Mouse (Mus musculus): ENCODE data around the gene Tns1.

The Tns1 gene

DNA sequence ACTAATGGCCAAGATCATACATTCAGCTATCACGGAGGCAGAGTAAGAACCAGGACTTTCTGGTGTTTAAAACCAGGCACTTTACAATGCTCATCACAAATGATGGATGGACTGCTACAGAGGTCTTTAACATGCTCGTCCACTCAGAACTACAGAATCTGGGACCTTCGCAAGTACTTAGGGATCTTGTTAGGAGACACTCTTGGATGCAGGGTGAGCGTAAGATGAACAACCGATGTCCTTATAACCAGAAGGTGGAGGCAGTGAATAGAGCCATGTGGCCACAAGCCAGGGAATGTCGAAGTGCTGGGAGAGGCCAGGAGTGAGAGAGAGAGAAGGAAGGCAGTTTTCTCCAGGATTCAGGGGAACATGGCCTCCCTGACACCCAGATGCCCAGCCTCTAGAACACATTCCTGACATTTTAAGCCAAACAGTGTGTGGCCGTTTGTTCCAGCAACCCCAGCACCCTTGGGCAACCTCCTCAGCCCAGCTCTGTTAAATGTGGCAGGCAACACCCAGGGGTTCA is 130.3 kb downstream of the Tns1 start:
- DNase-seq (ENCODE audit: low read depth in 2 of 2, low spot score in 2 of 2): no peak

DNA sequence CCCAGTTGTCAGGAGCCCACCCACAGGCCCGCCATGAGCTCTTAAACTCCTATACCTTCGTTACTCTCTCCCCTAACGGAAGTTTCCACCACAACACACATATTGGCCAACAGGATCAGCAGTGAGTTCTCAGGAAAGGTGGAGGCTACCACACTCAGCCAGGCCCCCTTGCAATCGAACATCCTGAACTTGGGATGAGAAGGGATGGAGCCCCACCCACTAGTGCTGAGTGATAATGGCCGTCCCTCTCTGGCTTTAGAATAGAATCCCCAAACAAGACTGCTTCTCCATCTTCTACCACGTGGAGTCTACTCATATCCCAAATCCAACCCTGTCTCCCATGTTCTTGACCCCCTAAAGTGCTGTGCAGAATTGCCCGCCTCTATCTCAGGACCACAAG is 131.0 kb downstream of the Tns1 start:
- no peak for DNase-seq (ENCODE audit: low read depth in 2 of 2, low spot score in 2 of 2)

DNA sequence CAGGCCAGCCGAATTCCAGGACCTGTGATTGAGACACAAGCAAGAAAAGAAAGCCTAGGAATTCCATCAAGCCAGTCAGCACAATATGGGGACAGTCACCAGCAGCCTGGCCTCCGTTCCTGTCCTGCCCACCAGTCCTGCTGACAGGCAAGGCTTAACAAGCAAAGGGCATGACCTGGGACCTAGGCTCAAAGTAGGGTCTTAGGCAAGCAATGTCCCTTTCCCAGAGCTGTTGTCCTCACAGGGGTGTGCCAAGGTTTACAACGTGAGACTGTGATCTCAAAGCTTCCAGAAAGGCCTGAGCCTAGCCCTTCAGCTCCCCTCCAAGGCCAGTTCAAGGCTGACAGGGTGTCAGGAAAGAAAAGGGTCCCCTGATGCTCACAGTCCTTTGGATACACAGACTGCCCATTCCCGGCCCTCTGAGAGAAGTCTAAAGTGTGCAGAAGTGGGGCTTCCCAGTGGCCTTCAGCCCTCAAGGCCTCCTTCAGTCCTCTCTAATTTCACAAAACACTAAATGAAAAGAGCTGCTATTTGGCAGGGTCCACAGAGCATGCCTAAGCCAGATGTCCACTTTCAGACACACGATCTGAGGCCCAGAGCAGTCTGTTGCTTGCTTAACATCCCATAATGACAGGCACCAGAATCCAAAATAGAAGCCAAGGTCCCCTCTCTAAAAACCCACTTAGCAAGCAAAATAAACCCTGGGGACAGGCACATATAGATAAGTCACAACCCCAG is 131.9 kb downstream of the Tns1 start:
- no peak for DNase-seq (ENCODE audit: low read depth in 2 of 2, low spot score in 2 of 2)

DNA sequence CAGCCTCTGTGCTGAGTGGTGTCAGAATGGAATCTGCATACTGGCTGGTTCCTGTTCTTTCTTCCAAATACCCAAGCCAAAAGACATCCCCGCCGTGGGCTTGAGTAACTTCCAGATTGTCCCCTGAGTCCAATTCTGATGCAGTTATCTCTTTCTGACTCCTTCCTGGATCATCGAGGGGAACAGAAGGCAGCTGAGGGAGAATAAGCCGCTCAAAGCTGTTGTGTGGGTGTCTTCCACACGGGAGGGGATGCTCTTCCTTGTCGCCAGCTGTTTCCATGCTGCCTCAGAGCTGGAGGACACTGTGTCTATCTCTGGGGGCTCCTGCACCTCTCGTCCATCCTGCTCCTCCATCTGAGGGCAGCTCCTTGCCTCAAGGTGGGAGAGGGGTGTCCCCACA is 133.0 kb downstream of the Tns1 start:
- no peak for DNase-seq (ENCODE audit: low read depth in 2 of 2, low spot score in 2 of 2)

DNA sequence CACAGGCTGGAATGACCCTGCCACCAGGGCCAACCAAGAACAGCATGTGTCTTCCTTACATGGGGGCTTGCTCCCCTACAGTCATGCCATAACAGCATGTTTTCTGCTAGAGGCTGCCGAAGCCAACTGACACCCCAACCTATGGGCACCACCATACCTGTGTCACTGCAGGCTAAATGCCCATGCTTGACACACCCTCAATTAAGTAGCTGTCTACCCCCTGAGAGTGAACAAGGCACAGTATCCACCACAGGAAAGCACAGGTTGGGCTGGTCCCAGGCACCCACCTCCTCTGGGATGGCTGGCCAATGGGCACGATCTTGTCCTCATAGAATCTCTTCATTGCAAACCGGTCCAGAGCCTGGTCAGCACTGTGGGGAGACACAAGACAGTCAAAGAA is 134.2 kb downstream of the Tns1 start:
- DNase-seq (ENCODE audit: low read depth in 2 of 2, low spot score in 2 of 2): no peak

DNA sequence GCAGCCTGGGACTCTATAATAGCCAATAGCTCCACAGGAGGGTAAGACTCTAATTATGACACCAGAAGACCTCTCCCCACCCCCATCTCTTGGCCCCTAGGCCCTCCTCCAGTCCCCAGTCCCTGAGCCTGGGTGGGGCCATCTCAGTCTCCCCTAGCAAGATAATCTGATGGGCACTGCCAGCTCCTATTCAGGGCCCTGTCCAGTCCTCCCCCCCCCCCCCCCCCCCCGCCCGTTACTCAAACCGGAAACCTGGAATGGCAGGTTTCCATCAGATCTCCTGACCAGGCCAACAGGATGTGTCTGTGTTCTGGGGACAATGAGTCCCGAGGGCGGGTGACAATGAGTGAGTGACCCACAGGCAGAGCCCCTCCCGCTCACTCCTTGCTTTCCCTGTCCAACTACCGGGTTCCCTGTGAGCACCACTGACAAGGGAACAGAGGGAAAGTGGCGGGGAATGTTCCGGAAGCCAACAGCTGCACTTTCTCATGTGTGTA is 136.5 kb downstream of the Tns1 start:
- DNase-seq (ENCODE audit: low read depth in 2 of 2, low spot score in 2 of 2): no peak

DNA sequence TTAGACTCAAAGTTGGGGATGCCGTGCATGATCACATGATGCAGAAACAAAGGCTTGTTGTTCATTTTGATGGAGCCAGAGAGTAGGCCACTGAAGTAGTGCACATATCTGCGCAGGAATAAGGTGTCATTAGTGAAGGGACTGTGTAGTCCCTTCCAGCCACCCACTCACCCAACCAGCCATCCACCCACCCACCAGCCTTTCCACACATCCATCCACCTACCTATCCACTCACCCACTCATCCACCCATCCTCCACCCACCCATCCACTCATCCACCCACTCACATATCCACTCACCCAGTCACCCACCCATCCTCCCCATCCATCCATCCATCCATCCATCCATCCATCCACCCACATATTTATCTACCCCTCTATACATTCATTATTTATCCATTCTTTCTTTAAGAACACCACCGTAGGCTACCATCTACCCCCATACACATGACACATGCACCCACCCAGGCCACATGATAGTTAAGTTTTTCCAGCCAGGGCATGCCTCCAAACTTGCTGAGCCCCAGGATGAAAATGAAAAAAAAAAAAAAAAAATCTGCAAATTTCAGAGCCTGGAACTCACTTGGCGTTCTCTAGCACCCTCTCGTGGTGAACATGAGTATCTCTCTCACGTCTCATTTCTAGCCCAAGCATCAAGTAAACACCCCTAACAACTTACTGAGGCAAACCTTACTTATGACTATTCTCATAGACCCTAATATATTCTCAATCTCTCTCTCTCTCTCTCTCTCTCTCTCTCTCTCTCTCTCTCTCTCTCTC is 137.8 kb downstream of the Tns1 start:
- peak in 1 of 2 experiments; percentile 33 for DNase-seq (ENCODE audit: low read depth in 2 of 2, low spot score in 2 of 2)

DNA sequence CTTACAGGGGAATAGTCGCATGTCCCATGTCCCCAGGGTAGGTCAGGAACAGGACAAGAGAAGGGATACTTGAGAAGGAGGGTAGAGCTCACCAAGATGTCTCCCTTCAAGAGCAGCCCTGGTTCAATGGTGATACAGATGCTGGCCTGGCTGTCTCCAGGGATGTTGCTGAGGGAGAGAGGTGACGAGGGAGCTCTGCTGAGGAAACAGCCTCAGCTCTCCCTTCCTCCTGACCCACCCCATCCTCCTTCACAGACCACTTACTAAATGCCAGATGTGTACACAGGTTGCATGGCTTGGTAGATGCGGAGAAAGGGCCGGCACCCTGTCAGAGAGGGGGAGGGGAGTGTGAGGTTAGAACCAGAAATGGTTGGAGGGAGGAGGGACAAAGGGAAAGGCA is 138.6 kb downstream of the Tns1 start:
- no peak for DNase-seq (ENCODE audit: low read depth in 2 of 2, low spot score in 2 of 2)

DNA sequence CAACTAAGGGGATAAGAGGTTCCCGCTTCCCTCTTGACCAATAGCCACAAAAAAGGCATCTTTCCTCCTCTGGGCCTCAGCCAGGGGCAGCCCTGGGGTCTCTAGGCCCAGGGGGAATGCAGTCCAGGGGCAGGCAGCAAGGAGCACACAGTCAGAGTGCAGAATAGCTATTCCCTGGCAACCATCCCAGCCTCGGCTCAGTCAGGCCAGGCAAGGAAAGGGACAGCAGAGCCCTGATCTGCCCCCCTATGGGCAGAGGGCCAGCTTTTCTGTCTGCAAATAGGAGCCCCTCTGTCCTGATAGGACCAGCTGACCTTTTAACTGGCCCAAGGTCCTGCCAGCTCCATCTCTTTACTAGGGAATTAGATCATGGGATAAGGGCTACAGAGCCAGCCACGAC is 145.0 kb downstream of the Tns1 start:
- no peak for DNase-seq (ENCODE audit: low read depth in 2 of 2, low spot score in 2 of 2)

DNA sequence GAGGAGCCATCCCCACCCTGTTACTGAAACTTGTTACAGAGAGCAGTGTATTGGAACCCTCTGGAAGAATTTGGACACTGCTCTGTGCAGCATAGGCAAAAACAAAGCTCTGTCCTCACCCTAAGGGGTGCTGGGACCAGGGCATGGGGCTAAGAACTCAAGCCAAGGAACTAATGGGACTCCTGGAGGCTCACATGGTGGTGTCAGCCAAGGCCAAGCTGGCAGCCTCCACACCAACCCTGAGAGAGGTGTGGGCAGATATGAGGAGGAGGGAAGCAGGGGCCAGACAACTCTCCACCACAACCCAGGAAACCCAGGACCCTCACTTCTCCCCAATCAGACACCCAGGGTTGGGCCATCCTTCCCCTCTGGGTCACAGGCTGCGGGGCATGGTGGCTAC is 145.7 kb downstream of the Tns1 start:
- DNase-seq (ENCODE audit: low read depth in 2 of 2, low spot score in 2 of 2): no peak

DNA sequence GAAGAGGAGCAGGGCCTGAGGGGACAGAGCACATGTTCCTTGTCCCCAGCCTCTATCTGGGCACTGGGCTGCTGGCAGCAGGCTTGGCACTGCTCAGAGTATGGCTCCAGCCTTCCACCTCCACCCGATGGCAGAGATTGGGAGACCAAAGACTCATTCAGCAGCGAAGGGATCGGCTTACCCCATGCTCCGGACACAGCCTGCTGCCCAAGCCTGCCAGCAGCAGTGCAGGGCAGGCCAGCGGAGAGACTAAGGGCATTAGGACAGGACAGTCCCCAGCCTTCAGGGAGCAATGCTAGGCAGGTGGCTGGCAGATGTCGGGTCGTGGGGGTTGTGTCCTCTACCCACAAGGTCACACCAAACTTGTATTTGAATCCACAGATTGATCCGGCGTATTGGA is 150.3 kb downstream of the Tns1 start:
- DNase-seq (ENCODE audit: low read depth in 2 of 2, low spot score in 2 of 2): no peak

DNA sequence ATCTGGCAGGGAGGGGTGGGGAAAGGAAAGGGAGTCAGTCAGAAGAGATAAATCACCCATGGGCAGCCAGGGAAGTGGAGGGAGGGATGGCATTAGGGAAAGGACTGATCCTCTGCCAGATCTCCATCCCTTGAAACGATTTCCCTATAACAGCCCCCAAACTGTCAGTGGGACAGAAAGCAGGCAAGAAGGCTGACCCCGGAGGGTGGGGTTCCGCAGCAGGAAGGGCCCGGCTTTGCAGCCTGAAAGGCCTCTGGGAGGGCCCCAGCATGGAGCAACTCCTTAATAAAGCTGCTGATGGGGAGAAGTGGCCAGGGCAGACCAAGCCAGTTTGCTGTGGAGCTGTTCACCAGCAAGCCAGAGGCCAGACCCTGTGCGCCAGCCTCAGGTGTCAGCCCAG is 151.5 kb downstream of the Tns1 start:
- DNase-seq (ENCODE audit: low read depth in 2 of 2, low spot score in 2 of 2): no peak

DNA sequence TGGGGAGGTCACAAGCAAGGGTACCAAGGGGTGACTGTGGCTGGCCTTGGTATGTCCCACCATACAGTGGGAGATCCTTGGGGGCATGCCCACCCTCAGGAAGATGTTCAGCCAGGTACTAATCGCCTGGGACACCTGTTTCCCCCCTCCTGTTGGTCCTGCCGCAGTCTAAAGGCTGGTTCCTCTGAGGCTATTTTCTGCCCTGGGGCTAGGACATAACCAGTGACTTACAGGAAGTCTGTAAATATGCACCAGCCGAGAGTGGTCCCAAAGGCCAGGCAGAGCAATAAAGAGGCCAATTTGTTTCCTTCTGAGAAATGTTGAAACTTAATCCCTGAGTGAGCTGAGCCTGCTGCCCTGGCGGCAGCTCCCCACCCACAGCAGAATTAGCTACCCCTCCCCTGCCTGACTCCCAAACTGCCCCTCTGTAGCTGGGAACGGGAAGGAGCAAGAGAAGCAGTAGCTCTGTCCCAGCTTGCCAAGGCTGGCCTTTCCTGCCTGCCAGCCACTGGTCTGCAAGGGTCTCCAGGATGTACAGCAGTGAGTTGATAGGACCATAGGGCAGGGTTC is 154.0 kb downstream of the Tns1 start:
- DNase-seq (ENCODE audit: low read depth in 2 of 2, low spot score in 2 of 2): no peak

DNA sequence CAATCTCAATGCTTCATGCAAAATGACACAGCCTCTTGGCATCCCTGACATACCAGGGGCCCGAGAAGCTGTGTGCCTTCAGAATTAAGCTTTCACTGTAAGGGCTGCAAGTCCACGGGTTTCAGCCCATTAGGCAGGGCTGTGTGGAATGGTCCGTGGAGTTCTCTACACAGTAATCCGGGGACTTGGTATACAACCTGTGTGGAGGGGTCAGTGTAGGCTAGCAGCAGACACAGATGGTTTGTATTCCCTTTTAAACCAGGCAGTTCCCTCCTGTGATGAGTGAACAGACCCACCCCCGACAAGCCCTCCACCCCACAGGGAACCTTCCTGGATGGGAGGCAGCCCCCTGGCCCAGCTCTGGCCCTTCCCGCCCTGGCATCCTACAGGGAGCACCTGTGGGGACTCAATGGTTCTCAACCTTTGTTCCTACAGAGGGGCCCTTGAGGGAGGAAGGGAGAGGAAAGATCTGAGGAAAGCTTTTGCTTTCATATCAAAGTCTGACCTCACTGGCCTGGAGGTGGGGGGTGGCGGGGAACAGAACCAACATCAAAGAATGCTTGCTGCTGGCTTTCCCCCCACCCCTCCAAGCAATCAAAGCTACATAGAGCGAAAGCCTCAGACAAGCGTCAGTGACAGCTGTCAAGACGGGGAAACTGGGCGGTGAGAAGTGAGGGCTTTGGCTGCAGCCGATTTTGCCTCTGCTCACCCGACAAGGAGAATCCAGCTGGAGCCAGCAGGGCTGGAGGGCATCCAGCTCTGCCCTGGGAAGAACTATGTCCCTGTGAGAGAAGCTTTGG is 155.3 kb downstream of the Tns1 start:
- DNase-seq (ENCODE audit: low read depth in 2 of 2, low spot score in 2 of 2): no peak

DNA sequence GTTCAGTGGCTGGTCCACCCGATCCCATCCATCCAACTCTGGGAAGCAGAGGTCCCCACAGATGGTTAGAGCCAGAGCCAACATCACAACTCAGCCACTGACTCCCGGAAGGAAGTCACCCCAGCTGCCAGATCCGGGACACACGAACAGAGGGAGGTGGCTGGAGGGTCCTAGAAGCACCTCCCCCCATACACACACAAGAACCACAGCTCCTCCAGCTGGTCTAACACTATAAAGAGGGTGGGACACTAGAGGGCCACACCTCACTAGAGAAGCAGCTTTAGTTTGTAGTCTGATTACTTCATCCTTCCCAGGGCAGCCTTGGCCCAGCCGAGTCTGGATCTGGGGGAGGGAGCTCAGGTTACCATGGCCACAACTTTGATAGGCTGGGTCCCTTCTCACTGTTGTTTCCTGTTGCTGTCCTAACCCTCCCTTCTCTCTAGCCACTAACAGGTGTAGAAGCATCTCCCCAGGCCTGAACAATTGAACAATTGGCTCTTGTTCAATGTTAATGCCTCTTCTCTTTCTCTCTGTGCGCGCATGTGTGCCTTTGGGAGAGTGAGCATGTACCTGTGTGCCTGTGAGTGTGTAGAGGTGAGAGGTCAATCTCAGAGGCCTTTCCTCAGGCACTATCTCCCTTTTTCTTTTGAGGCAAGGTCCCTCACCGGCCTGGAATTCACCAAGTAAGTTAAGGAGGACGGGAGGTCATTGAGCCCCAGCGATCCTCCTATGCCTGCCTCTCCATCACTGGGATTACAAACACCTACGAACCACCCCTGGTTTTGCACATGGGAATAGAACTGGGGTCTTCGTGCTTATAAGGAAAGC is 157.6 kb downstream of the Tns1 start:
- no peak for DNase-seq (ENCODE audit: low read depth in 2 of 2, low spot score in 2 of 2)

DNA sequence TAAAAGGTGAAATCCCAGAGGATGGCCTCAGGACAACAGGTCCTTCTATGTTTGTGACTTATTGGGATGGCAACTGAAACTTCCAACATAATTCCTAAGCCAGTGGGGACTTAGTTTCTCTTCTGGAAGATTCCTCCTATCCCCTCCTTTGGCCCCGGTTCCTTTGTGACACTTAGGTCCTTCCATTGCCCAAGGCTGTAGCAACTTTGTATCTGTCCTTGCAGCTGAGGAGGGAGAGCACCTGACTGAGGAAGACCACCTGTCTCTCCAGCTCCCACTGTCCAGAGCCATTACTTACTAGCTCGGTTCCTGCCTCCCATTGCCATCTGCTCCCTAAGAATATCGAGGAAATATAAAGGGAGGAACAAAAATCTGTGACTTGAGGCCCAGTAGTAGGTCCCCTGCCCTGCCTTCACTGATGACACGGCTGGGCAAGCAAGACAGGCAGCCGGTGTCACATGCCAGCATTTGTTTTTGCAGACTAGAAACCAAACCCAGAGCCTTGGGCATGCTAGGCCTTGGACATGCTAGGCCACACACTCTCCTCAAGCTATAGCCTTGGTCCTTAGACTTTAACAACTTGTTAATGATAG is 160.0 kb downstream of the Tns1 start:
- DNase-seq (ENCODE audit: low read depth in 2 of 2, low spot score in 2 of 2): no peak

DNA sequence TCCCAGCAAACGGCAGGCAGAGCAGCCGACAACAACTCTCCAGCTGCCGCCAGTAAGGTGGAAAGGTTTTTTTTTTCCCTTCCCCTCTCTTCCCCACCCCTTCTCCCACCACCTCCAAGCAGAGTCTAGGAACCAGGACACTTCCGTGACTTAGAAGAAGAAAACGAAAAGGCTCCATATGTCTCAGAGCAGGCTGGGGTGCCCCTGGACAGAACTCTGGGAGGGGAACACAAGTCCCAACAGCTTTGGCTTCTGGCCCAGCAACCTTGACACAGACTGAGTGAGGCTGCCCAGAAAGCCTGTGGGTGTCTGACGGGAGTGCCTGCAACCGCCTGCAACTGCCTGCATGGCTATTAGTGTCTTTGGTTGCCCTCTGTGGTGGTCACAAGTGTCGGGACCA is 160.6 kb downstream of the Tns1 start:
- no peak for DNase-seq (ENCODE audit: low read depth in 2 of 2, low spot score in 2 of 2)

DNA sequence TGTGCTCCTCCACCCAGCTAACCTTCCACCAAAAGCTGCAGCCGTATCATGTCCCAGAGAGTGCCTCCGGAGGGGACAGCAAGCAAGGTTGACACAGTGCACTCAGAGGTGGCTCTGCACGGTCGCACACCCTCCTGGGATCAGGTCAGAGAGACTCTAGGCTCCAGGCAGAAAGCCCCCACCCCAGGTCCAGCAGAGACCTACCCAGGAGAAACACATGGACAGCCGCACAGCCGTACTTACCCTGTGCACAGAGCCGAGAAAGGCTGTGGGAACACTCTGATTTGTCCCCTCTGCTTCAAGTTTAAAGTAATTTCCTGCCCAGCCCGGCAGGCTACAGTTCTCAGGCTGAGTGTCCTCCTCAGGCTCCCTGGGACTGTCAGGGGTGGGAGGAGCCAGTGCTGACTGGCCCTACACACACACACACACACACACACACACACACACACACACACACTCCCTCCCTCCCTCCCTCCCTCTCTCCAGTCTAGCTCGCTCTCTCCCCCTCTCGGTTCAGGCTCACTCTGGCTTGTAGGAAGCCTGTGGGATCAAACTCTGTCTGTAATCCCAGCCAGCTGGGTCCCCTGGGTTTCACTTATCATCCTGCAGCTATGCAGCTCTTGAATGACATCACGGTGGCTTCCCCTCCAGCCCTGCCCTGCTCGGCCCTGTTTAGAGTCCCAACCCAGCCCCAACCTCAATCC is 161.4 kb downstream of the Tns1 start:
- DNase-seq (ENCODE audit: low read depth in 2 of 2, low spot score in 2 of 2): no peak

DNA sequence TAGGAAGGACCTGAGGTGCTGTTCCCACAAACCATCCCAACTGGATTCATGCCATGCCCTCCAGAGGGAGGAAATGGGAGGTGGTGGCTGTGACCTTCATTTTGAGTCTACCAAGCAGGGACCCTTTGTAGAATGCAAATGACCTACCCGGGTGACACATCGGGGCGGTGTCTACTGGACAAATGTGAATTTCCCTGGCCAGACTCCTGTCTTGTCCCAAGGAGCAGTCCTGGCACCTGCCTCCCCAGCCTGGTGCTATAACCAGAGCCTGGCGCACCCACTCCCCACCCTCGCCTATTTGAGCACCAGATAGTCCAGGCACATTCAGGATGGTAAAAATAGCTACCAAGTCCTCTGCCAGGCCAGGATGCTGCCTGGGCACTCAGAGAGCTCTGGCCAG is 162.2 kb downstream of the Tns1 start:
- no peak for DNase-seq (ENCODE audit: low read depth in 2 of 2, low spot score in 2 of 2)
